Mouse (Mus musculus): ENCODE measurements around the gene Rap2c. TPM values are rescaled to one million over a fixed set of nuclear protein-coding genes. Genes with fewer than 3 reads are reported as not detected.

The Rap2c gene
- polyA plus RNA-seq, 1 experiment from 2014 or later = 18.3 TPM

DNA sequence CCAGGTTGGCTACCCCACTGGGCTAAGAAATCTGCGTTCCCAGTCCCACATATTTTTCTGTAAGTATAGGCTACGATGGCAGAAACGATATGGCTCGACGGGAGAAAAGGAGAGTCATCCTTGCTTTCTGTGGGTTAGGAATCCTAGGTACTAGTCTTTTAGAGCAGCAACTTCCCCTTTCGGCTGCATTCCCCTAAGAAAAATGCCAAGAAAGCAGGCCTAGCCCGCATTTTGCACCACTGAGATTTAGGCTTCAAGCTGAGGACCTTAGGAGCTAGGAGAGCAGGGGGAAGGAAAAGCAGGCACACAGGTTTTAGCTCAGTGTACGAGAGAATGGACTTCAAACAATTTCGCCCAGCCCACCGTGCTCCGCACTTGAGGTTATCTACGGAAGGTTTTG is 892 bp downstream of the Rap2c start:
- H3K9ac ChIP-seq = peak overlapping the region; percentile 90
- H3K9me3 ChIP-seq = no peaks in the 10 kb centered on the region
- H3K4me2 ChIP-seq = peak overlapping the region; percentile 67
- no peak for ATAC-seq (ENCODE audit: low read depth)
- WGBS = 30% methylated on average over 12 of the region's 12 CpGs
- H3K4me1 ChIP-seq (replicated peaks) = peaks cover 22% of the 10 kb centered on the region
- H3K27ac ChIP-seq (replicated peaks) = no peak overlapping the region
- H3K36me3 ChIP-seq = no peaks in the 10 kb centered on the region
- H3K4me3 ChIP-seq = peak overlapping the region; percentile 54
- H3K27me3 ChIP-seq = no peaks in the 10 kb centered on the region

DNA sequence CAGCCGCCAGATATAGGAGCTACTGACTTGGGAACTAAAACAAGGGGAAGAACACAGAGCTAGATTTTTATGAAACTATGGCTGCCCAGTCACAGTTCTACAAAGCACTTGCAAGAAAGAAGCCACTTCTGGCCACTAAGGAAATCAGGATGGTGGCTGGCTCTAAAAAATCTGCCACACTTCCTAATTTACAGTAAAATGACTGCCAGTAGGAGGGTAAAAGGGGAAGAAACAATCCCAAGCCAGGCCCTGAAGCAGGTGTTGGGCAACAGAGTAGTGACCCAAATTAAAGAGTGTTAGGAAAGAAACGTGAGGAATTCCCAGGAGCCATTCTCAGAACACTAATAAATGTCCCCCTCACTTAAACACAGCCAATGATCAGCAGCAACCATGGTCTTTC is 5.5 kb downstream of the Rap2c start:
- Histone ChIP-seq H3K4me1 (replicated peaks) (peaks cover 22% of the 10 kb centered on the region), H3K4me2 (no peak overlapping the region), H3K9me3 (no peaks in the 10 kb centered on the region), H3K27ac (replicated peaks) (no peak overlapping the region), H3K9ac (no peak overlapping the region), H3K27me3 (no peaks in the 10 kb centered on the region), H3K4me3 (no peak overlapping the region), H3K36me3 (no peaks in the 10 kb centered on the region)
- no peak for ATAC-seq (ENCODE audit: low read depth)
- WGBS = 73% methylated on average over 2 of the region's 2 CpGs

DNA sequence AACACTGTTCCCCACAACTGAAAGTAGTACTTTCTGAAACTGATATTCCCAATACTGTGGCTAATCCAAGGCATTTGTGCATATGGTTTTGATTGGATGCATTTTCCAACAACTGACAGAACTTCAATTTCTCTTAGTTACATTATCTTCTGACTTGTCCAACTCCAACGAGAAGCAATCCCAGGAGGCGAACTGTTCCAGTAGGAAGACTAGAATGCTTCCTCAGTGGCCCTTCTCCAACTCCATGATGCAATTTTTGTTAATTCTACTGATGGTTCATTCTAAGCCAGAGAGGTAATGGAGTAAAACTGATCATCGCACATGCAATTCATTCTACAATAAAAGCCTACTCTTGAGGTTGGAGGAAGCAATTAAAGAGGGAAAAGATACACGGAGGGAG is 7.5 kb downstream of the Rap2c start:
- Histone ChIP-seq H3K9me3 (no peaks in the 10 kb centered on the region), H3K4me2 (no peak overlapping the region), H3K9ac (no peak overlapping the region), H3K27ac (replicated peaks) (no peak overlapping the region), H3K4me1 (replicated peaks) (0 out of 2 replicates have a peak, but pooled peaks cover 4% of the 10 kb centered on the region), H3K36me3 (no peaks in the 10 kb centered on the region), H3K4me3 (no peak overlapping the region), H3K27me3 (no peaks in the 10 kb centered on the region)
- no peak for ATAC-seq (ENCODE audit: low read depth)
- 86% methylated on average over 4 of the region's 4 CpGs for WGBS

DNA sequence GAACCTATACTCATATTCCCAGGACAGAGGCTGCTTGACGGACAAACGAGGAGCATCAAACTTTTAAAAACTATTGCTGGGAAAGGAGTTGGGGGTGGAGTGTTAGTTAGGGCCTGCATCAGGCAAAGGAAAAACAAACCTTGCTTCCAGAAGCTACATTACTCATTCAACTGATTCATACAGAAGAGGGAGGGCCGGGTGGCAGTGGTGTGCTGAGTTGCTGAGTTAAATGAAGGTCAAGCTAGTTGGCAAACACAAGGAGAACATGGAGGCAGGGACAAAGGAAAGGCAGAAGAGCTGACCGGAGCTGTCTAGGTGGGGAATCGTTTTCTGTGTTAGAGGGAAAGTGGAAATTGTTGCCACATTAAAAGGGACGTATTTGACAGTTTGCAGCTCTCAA is 17.0 kb downstream of the Rap2c start:
- H3K27ac ChIP-seq (replicated peaks) = no peak overlapping the region
- ATAC-seq (ENCODE audit: low read depth) = no peak
- no peaks in the 10 kb centered on the region for H3K4me1 ChIP-seq (replicated peaks)
- H3K4me2 ChIP-seq = no peak overlapping the region
- WGBS = 86% methylated on average over 6 of the region's 6 CpGs
- no peak overlapping the region for H3K9ac ChIP-seq
- no peak overlapping the region for H3K4me3 ChIP-seq
- H3K36me3 ChIP-seq = no peaks in the 10 kb centered on the region
- H3K27me3 ChIP-seq = no peaks in the 10 kb centered on the region
- no peaks in the 10 kb centered on the region for H3K9me3 ChIP-seq

DNA sequence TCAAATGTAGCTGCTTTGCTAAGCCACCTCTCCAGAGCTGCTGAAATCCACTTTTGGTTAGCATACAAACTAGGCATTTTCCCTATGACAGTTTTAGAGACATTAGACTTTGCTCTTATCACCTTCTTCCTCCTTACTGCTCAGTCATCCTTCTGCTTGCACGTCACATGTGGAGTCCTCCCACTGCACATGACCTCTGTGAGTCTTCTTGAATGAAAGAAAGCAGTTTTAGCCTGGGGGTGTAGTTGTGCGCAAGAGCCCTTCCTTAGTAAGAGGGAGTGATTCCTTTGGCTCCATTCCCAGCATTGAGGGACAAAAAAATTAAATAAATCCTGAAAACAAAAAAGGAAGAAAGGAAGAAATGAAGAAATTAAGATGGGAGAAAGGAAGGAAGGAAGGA is 22.5 kb downstream of the Rap2c start:
- Histone ChIP-seq H3K36me3 (no peaks in the 10 kb centered on the region), H3K9me3 (no peaks in the 10 kb centered on the region), H3K4me2 (no peak overlapping the region), H3K27ac (replicated peaks) (no peak overlapping the region), H3K27me3 (no peaks in the 10 kb centered on the region), H3K4me1 (replicated peaks) (no peaks in the 10 kb centered on the region), H3K9ac (no peak overlapping the region), H3K4me3 (no peak overlapping the region)
- WGBS = 59% methylated on average over 2 of the region's 2 CpGs
- no peak for ATAC-seq (ENCODE audit: low read depth)

DNA sequence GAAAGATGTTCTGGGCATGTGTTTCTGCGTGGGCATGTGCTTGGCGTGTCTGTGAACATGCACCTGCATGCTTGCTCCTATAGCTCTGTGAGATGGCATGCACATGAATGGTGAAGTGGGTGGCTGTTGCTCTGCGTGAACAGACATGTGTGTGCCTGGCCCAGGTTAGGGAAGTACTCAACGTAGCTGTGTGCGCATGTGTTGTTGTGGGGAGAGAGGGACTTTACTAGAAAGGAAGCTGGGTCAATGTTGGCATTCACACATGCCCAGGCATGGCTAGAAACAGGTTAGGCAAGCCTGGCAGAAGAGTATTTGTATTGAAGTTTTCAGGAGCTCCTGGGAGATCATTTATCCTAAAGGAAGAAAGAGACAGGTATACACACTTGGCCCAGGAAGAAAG is 26.5 kb downstream of the Rap2c start:
- WGBS = 93% methylated on average over 5 of the region's 5 CpGs
- H3K9me3 ChIP-seq = no peaks in the 10 kb centered on the region
- H3K27ac ChIP-seq (replicated peaks) = no peak overlapping the region
- no peaks in the 10 kb centered on the region for H3K36me3 ChIP-seq
- no peak overlapping the region for H3K4me2 ChIP-seq
- no peak for ATAC-seq (ENCODE audit: low read depth)
- H3K27me3 ChIP-seq = no peaks in the 10 kb centered on the region
- H3K4me1 ChIP-seq (replicated peaks) = no peaks in the 10 kb centered on the region
- no peak overlapping the region for H3K4me3 ChIP-seq
- no peak overlapping the region for H3K9ac ChIP-seq

DNA sequence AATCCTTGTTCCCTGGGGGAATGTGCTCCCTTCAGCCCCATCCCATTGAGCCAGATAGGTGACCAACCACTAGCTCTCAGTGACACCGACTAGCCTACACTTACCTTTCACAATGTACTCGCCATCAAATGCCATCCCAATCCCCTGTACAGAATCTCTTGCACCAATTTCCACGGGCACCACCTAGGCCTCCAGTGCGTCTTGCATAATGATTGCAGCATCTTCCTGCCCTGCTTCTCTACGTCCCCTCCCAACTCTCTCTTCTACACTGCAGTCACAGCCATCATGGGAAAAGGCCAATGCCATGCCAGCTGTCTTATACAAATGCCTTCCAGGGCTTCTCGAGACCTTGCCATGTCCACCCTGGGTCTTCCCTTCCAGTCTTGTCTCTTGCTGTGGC is 27.9 kb downstream of the Rap2c start:
- Histone ChIP-seq H3K4me2 (no peak overlapping the region), H3K27ac (replicated peaks) (no peak overlapping the region), H3K36me3 (no peaks in the 10 kb centered on the region), H3K9me3 (no peaks in the 10 kb centered on the region), H3K27me3 (no peaks in the 10 kb centered on the region), H3K4me3 (no peak overlapping the region), H3K4me1 (replicated peaks) (no peaks in the 10 kb centered on the region), H3K9ac (no peak overlapping the region)
- no peak for ATAC-seq (ENCODE audit: low read depth)
- 87% methylated on average over 6 of the region's 6 CpGs for WGBS

DNA sequence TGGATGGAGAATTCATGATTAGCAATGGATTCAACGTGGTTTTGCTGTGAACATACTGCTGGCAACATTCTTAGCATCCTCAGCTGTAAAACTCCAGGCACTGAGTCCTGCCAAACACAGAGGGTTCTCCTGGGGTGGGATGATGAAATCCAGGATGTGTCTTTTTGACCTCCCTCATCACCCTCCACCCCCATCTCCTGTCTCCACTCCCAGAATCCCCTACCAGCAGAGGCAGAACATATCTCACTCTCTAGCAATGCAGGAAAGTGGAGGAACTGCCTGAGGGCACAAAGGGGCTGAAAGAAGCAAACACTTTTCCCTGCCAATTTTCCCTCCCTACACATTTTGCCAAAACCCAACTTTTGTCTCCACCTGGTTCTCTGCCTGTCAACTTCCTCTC is 29.2 kb downstream of the Rap2c start:
- no peaks in the 10 kb centered on the region for H3K9me3 ChIP-seq
- H3K4me3 ChIP-seq = no peak overlapping the region
- no peaks in the 10 kb centered on the region for H3K27me3 ChIP-seq
- H3K4me1 ChIP-seq (replicated peaks) = no peaks in the 10 kb centered on the region
- no peak for ATAC-seq (ENCODE audit: low read depth)
- no peak overlapping the region for H3K27ac ChIP-seq (replicated peaks)
- H3K4me2 ChIP-seq = no peak overlapping the region
- H3K36me3 ChIP-seq = no peaks in the 10 kb centered on the region
- no peak overlapping the region for H3K9ac ChIP-seq
- 55% methylated on average over 1 of the region's 1 CpGs for WGBS

DNA sequence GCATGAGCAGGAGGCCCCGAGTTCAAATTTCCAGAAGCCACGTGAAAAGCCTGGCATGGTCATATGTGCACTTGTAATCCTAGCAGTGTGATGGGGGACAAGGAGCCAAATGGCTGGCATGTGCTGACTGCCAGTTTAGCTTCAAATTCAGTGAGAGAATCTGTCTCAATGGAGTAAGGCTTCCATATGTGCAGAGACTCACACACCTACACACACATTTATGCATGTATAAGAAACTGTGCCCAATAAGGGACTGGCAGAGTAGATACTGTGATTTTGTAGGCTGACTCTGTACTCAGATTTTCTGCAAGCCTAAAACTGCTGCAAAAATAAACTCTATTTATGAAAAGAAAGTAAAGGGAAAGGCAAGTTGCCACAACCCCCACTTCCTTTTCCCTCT is 39.4 kb downstream of the Rap2c start:
- Histone ChIP-seq H3K4me2 (no peak overlapping the region), H3K36me3 (no peaks in the 10 kb centered on the region), H3K27ac (replicated peaks) (no peak overlapping the region), H3K27me3 (no peaks in the 10 kb centered on the region), H3K4me1 (replicated peaks) (no peaks in the 10 kb centered on the region), H3K4me3 (no peak overlapping the region), H3K9ac (no peak overlapping the region), H3K9me3 (no peaks in the 10 kb centered on the region)
- WGBS = 83% methylated on average over 2 of the region's 2 CpGs
- ATAC-seq (ENCODE audit: low read depth) = no peak

DNA sequence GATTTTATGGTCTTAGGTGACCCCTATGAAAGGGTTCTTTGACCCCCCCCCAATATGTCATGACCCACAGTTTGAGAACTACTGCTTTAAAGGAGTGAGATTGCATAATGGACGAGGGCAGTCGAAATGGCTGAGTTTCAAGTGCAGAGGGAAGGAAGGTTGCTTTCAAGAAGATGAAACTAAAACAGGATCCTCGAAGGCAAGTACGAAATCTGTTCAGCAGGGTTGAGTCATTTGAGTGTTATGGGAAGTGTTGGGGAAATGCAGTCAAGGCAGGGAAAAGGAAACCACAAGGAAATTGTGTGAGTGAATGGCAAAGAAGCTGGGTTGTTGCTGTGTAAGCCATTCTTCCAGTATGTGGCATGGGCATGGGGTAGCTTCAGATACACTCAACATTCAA is 45.7 kb downstream of the Rap2c start:
- Histone ChIP-seq H3K4me1 (replicated peaks) (no peaks in the 10 kb centered on the region), H3K4me2 (no peak overlapping the region), H3K27ac (replicated peaks) (no peak overlapping the region), H3K36me3 (no peaks in the 10 kb centered on the region), H3K27me3 (no peaks in the 10 kb centered on the region), H3K4me3 (no peak overlapping the region), H3K9me3 (no peaks in the 10 kb centered on the region), H3K9ac (no peak overlapping the region)
- no peak for ATAC-seq (ENCODE audit: low read depth)
- 88% methylated on average over 4 of the region's 4 CpGs for WGBS

DNA sequence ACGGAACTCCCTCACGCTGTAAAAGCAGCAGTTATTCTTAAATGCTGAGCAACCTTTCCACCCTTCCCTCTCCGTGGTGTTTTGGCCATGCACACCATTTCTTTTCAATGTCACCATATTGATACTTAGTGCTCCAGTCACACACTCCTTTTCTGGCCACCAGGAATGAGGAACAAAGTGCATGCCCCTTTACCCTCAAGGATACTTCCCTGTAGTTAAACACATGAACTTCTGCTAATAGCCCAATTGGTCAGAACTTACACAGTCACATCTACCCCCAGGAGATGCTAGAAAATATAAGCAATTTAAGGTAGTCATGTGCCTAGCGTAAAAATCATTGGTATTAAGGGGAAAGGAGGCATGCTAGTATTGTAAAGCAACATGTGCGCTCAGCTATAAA is 47.9 kb downstream of the Rap2c start:
- Histone ChIP-seq H3K27ac (replicated peaks) (no peak overlapping the region), H3K9ac (no peak overlapping the region), H3K4me1 (replicated peaks) (no peaks in the 10 kb centered on the region), H3K4me3 (no peak overlapping the region), H3K9me3 (no peaks in the 10 kb centered on the region), H3K36me3 (no peaks in the 10 kb centered on the region), H3K4me2 (no peak overlapping the region), H3K27me3 (no peaks in the 10 kb centered on the region)
- ATAC-seq (ENCODE audit: low read depth) = no peak
- 81% methylated on average over 5 of the region's 5 CpGs for WGBS

DNA sequence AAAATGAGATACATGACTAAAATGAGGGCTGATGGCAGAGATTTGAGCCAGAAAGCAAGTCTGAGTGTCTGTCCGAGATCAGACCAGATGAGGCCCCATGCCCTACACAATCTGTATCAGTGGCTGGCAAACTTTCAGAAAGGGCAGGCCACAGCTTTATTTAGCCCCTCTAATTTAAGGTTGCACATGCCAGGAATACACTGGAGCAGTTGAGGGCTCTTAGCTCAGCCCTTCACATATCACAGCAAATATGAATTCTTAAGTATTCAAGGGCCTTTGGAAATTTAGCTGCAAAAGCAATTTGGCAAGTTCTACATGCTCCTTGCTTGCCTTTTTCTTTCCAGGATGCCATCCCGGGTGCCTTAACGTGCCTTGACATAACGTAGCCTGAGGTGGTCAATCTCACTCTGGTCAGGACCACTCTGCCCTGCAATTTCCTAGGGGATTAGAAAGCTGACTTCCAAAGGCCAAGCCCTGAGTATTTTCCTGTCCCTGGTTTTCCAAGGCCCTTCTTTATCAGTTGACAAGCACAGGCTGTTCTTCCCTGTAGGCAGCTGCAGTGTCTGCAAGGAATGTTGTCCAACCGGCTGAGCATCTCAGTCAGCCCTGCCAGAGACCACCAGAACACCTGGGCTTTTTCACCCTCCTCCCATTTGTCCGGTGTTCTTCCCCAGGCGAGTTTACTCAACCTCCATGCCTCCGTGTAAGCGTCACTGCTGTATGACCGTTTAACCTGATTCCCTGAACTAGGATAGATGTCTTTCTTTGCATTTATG is 49.5 kb downstream of the Rap2c start:
- Histone ChIP-seq H3K4me2 (no peak overlapping the region), H3K9me3 (no peaks in the 10 kb centered on the region), H3K27me3 (no peaks in the 10 kb centered on the region), H3K27ac (replicated peaks) (no peak overlapping the region), H3K4me1 (replicated peaks) (no peaks in the 10 kb centered on the region), H3K36me3 (no peaks in the 10 kb centered on the region), H3K4me3 (no peak overlapping the region), H3K9ac (no peak overlapping the region)
- WGBS = 76% methylated on average over 10 of the region's 10 CpGs
- ATAC-seq (ENCODE audit: low read depth) = no peak

DNA sequence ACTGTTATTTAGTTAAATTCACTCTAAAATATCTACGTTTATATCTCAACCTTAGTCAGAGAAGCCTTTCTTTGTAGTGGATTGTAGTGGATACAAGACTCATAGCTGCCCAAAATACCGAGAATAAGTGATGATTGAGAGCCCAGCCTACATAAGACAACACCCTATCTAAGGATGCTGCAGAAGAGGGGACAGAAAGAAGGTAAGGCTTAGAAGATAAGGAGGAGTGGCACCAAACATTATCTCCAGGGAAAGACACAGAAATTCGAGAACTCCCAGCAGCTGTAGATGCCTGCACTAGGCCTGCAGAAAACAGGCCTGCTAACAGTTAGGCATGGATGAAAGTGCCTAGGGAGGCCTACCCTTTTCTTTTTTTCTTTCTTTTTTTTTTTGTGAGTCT is 52.7 kb downstream of the Rap2c start:
- Histone ChIP-seq H3K4me2 (no peak overlapping the region), H3K9ac (no peak overlapping the region), H3K36me3 (no peaks in the 10 kb centered on the region), H3K4me1 (replicated peaks) (no peaks in the 10 kb centered on the region), H3K9me3 (no peaks in the 10 kb centered on the region), H3K27ac (replicated peaks) (no peak overlapping the region), H3K4me3 (no peak overlapping the region), H3K27me3 (no peaks in the 10 kb centered on the region)
- 74% methylated on average over 3 of the region's 3 CpGs for WGBS
- no peak for ATAC-seq (ENCODE audit: low read depth)

All from neural tube, embryonic 13.5 days (tissue).